In the genomic region with DNA sequence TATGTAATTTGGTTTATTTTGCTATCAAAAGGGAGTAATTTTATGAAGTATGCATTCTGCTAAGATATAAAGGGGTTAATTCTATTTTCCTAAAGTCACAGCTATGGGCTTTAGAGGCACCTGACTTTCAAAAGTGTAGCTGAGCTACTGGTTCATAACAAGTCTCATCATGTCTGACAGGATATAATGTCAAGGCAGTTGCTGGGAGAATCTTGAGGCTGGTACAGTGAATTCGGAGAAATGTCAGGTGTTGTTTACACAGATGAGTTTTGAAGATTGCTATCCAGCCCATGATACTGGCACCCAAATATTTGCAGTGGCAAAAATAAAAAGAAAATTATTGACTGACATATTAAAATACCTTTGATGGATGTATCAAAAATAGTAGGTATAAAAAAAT, we compare ENCODE assay signal across 30 mouse cellular contexts. TPM values are rescaled to one million over a fixed set of nuclear protein-coding genes. Genes with fewer than 3 reads are reported as not detected.
DNase-seq lines count a peak whose midpoint lies in the region; ATAC-seq lines count a peak whose summit lies in the region.
"Had no signal": no experiment of that assay in that cellular context is flagged by ENCODE, and none has a peak within 500 bp of the region (broad histone marks: within the 10 kb centered on the region; RNA-seq: fewer than 3 reads in every experiment).

No protein-coding gene starts in this region.

- H3K27ac ChIP-seq in midbrain, embryonic 10.5 days (replicated peaks) = no peak overlapping the region
- H3K27ac ChIP-seq: embryonic facial prominence, embryonic 12.5 days; embryonic facial prominence, embryonic 15.5 days; forebrain, embryonic 12.5 days; forebrain, embryonic 15.5 days; hindbrain, embryonic 12.5 days; hindbrain, embryonic 15.5 days had no signal

- H3K4me1 ChIP-seq in midbrain, embryonic 10.5 days = no peaks in the 10 kb centered on the region
- H3K4me1 ChIP-seq: embryonic facial prominence, embryonic 12.5 days; embryonic facial prominence, embryonic 15.5 days; forebrain, embryonic 12.5 days; forebrain, embryonic 15.5 days; hindbrain, embryonic 12.5 days; hindbrain, embryonic 15.5 days had no signal

- H3K4me3 ChIP-seq in midbrain, embryonic 10.5 days = no peak overlapping the region
- H3K4me3 ChIP-seq: embryonic facial prominence, embryonic 12.5 days; embryonic facial prominence, embryonic 15.5 days; forebrain, embryonic 12.5 days; forebrain, embryonic 15.5 days; hindbrain, embryonic 12.5 days; hindbrain, embryonic 15.5 days had no signal

- peak; percentile 55 for DNase-seq in CD4-positive helper T cell, adult 2 months (ENCODE audit: low read depth, low spot score)
- peak; percentile 68 for DNase-seq in induced T-regulatory cell, adult 2 months (ENCODE audit: low read depth)
- no peak for DNase-seq in frontal cortex, postnatal 25 days (ENCODE audit: low spot score in 2 of 2)
- no peak for DNase-seq in midbrain, embryonic 10.5 days (ENCODE audit: low spot score)
- no peak for DNase-seq in cerebellum, adult 9-11 months
- DNase-seq: adrenal gland, adult 8-10 months; adrenal gland, postnatal 25 days; B cell, adult 2 months; cerebellum, adult 11-12 months; cerebellum, adult 8-10 months; cerebellum, postnatal 25 days; gastrocnemius, postnatal 10 days; gastrocnemius, postnatal 36 days; heart, adult 11 months; kidney, adult 18-20 months had no signal

- H3K27me3 ChIP-seq in midbrain, embryonic 10.5 days (ENCODE audit: low read depth, poor library complexity, severe bottlenecking) = no peaks in the 10 kb centered on the region
- H3K27me3 ChIP-seq: CH12.LX; embryonic facial prominence, embryonic 12.5 days; embryonic facial prominence, embryonic 15.5 days; forebrain, embryonic 12.5 days; forebrain, embryonic 15.5 days; hindbrain, embryonic 12.5 days; hindbrain, embryonic 15.5 days had no signal

- WGBS in midbrain, embryonic 10.5 days = 88% methylated on average over 1 of the region's 1 CpGs

- no peaks in the 10 kb centered on the region for H3K36me3 ChIP-seq in midbrain, embryonic 10.5 days
- H3K36me3 ChIP-seq: embryonic facial prominence, embryonic 12.5 days; embryonic facial prominence, embryonic 15.5 days; forebrain, embryonic 12.5 days; forebrain, embryonic 15.5 days; G1E; hindbrain, embryonic 12.5 days; hindbrain, embryonic 15.5 days had no signal

- H3K9me3 ChIP-seq in midbrain, embryonic 10.5 days (replicated peaks) = no peaks in the 10 kb centered on the region
- H3K9me3 ChIP-seq: embryonic facial prominence, embryonic 12.5 days; embryonic facial prominence, embryonic 15.5 days; forebrain, embryonic 12.5 days; forebrain, embryonic 15.5 days; G1E; hindbrain, embryonic 12.5 days; hindbrain, embryonic 15.5 days had no signal

- ATAC-seq in CD4-positive, CD25-positive, alpha-beta regulatory T cell, adult 4 months = peak; percentile 61
- ATAC-seq: forebrain, embryonic 15.5 days; intestine, embryonic 16.5 days; Patski had no signal

RNA-seq across cellular contexts. Expression of a gene that starts 11.5 kb away (rescaled TPM):
- 1,000 to 10,000 TPM; 1,239 to 1,299 TPM for polyA plus RNA-seq in CD4-positive, CD25-positive, alpha-beta regulatory T cell, adult 4 months (2017; shearing (Covaris generic))
- polyA plus RNA-seq in midbrain, embryonic 10.5 days (2016; fragmentation: Nextera tagmentation; extraction: Ambion mirVana) = 2.3 and 3.0 TPM in 2 replicates
- polyA plus RNA-seq: Patski had no signal

RNA-seq across cellular contexts. Expression of a gene that starts 19.1 kb away (rescaled TPM):
- 100 to 1,000 TPM; 420 to 532 TPM for polyA plus RNA-seq in CD4-positive, CD25-positive, alpha-beta regulatory T cell, adult 4 months (2017; shearing (Covaris generic))
- not detected in 2 replicates for polyA plus RNA-seq in midbrain, embryonic 10.5 days (2016; fragmentation: Nextera tagmentation; extraction: Ambion mirVana)
- polyA plus RNA-seq: brain, embryonic 14.5 days; embryonic facial prominence, embryonic 12.5 days; forebrain, embryonic 12.5 days; forebrain, embryonic 15.5 days; G1E; heart, embryonic 11.5 days; heart, embryonic 14.5 days; heart, postnatal 0 days; hindbrain, embryonic 12.5 days; hindbrain, embryonic 15.5 days; intestine, embryonic 16.5 days; Patski had no signal

RNA-seq across cellular contexts. Expression of a gene that starts 31.7 kb away (rescaled TPM):
- polyA plus RNA-seq in CD4-positive, CD25-positive, alpha-beta regulatory T cell, adult 4 months (2017; shearing (Covaris generic)) = 1 to 10 TPM; 3.9 to 6.3 TPM
- 0.31 and 0.99 TPM in 2 replicates for polyA plus RNA-seq in midbrain, embryonic 10.5 days (2016; fragmentation: Nextera tagmentation; extraction: Ambion mirVana)
- polyA plus RNA-seq: brain, embryonic 14.5 days; forebrain, embryonic 12.5 days; forebrain, embryonic 15.5 days; G1E; hindbrain, embryonic 12.5 days; hindbrain, embryonic 15.5 days had no signal

RNA-seq across cellular contexts. Expression of a gene that starts 35.7 kb away (rescaled TPM):
- 10 to 100 TPM; 13.4 to 20.1 TPM for polyA plus RNA-seq in CD4-positive, CD25-positive, alpha-beta regulatory T cell, adult 4 months (2017; shearing (Covaris generic))
- 2.0 and 2.2 TPM in 2 replicates for polyA plus RNA-seq in midbrain, embryonic 10.5 days (2016; fragmentation: Nextera tagmentation; extraction: Ambion mirVana)
- polyA plus RNA-seq: Patski had no signal

Comparison
In these comparisons a context has a peak if more than half of its experiments do, and no peak if none do; other contexts are left out.
1. DNase-seq: peak in CD4-positive helper T cell, adult 2 months (single experiment) and induced T-regulatory cell, adult 2 months (single experiment); none in frontal cortex, postnatal 25 days (0 of 2), midbrain, embryonic 10.5 days (single experiment) and cerebellum, adult 9-11 months (single experiment).
2. RNA of a gene that starts 11.5 kb away (polyA plus RNA-seq): 1,239 to 1,299 TPM in CD4-positive, CD25-positive, alpha-beta regulatory T cell, adult 4 months; 2.3 to 3.0 TPM in midbrain, embryonic 10.5 days; every median in the first group is over 100 times any median in the second.
3. RNA of a gene that starts 19.1 kb away (polyA plus RNA-seq): 420 to 532 TPM in CD4-positive, CD25-positive, alpha-beta regulatory T cell, adult 4 months; not detected in midbrain, embryonic 10.5 days; every median in the first group is over 100 times any median in the second.